Mouse (Mus musculus) adrenal gland, postnatal 4 days (tissue): Measurements from ENCODE around the gene Akap14. TPM values are rescaled to one million over a fixed set of nuclear protein-coding genes. Genes with fewer than 3 reads are reported as not detected.
"Not testable (repeated sequence)": the region's sequence is repeated elsewhere in the genome, so short reads cannot be mapped to it uniquely, and the experiment has no call there.

Source experiments
- DNase-seq, 2 experiments: peaks; one replicate each; pipeline ENCODE4 v3.0.0; 2021 to 2022; ENCODE audit warnings: low spot score in 2 of 2, mixed read lengths in 2 of 2
- long read RNA-seq, 2 experiments: library from polyadenylated mRNA; stranded (forward); transcript quantifications; one replicate each; pipeline ENCODE4 v2.0.0; 2021
- total RNA-seq, 2 experiments: library from RNA; stranded (reverse); gene quantifications; 2 replicates each; pipeline ENCODE4 v1.2.3; 2021

Gene Akap14
- not detected for total RNA-seq
- long read RNA-seq, experiment 1 = 0 reads
- long read RNA-seq, experiment 2 = 0 reads

GRCm38 (mm10) chrX:37168742-37169141, at the start of gene Akap14:
Gene Akap14, minus strand, starts transcription at chrX:37168842.
- no peak for DNase-seq

- DNase-seq = no peak
These were observed 42.3 kb upstream of the Akap14 start, which contains the start of gene Gm9 for GRCm38 (mm10) chrX:37210941-37211340. Gene Gm9, minus strand, starts transcription at chrX:37211041.

- no peak for DNase-seq
These were observed 30.0 kb upstream of the Akap14 start for GRCm38 (mm10) chrX:37198676-37199075.

DNA sequence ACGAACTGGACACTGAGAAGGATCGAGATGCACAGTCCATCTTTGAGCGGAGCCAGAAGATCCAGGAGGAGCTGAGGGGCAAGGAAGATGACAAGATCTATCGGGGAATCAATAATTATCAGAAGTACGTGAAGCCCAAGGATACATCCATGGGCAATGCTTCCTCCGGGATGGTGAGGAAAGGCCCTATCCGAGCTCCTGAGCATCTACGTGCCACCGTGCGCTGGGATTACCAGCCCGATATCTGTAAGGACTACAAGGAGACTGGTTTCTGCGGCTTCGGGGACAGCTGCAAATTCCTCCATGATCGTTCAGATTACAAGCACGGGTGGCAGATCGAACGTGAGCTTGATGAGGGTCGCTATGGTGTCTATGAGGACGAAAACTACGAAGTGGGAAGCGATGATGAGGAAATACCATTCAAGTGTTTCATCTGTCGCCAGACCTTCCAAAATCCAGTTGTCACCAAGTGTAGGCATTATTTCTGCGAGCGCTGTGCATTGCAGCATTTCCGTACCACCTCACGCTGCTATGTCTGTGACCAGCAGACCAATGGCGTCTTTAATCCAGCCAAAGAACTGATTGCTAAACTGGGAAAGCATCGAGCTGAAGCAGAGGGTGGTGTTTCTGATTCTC, 23.2 kb upstream of the Akap14 start:
- no peak for DNase-seq

- peak; percentile 49 to 50 for DNase-seq
These were observed 22.6 kb upstream of the Akap14 start, which contains the start of the genes Ndufa1 and Rnf113a1 for GRCm38 (mm10) chrX:37191105-37191743. Gene Ndufa1, minus strand, starts transcription at chrX:37191163. Gene Rnf113a1, plus strand, starts transcription at chrX:37191245.

GRCm38 (mm10) chrX:37190755-37191104, 22.1 kb upstream of the Akap14 start:
- no peak for DNase-seq

- not testable (repeated sequence) for DNase-seq
These were observed 15.8 kb upstream of the Akap14 start for GRCm38 (mm10) chrX:37184401-37184800.

DNA sequence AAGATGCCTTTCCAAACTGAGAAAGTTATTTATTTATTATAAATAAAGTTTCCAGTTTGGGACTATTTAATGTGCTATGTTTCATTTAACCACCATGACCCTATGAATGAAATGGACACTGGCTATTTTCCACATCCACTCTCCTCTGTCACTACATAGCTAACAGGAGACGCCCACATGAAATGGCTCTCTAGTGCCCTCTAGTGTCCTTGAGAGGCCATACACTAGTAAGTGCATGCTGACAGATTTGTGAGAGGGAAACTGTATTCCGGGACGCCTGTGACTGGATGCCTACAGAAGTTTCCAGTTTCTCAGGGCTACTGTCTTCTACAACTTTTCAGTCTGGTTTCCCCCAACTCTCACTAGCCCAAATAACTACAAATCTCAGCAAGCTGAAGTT, 1.6 kb downstream of the Akap14 start:
- DNase-seq = no peak

DNA sequence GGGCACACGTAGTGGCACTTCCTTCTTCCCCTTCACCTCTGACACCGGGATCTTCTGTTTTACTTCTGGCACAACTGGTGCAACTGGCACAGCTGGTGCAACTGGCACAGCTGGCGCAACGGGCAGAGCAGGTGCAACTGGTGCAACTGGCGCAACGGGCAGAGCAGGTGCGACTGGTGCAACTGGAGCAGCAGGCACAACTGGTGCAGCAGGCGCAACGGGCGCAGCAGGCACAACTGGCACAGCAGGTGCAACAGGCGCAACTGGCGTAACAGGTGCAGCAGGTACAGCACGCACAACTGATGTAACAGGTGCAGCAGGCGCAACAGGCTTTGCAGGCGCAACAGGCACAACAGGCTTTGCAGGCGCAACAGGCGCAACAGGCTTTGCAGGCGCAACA, 5.5 kb downstream of the Akap14 start:
- no peak for DNase-seq

DNA sequence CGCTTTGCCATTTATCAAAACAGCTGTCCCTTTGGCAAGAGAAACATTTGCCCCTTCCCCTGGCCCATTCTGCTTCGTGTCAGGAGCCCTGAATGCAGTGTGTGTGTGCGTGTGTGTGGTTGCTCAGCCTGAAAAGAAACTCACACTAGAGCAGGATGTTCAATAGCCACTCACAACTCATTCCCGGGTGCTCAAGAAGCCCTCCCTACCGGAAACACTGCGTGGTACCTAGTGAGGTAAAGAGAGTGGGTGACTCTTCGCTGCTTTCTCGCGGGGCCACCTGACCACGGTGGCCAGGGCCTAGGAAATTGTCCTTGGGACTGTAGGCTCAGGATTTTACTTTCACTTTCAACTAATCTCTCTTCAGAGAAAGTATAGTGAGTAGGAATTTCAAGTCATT, 7.5 kb downstream of the Akap14 start:
- no peak for DNase-seq

DNA sequence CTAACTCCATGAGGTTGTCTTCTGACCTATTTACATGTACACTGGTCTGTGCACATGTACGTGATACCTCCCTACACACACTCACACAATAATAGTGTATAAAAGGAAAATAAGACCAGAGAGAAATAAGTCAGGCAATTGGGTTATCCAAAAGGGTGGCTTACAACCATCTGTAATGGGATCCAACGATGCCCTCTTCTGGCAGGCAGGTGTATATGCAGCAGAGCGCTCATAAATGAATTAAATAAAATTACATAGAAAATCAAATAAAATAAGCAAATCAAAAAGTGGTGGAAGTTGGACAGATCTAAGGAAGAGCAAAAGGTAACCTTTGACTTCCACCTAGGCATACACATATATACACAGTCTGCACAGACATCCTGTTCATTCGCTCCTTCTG, 10.8 kb downstream of the Akap14 start:
- no peak for DNase-seq

DNA sequence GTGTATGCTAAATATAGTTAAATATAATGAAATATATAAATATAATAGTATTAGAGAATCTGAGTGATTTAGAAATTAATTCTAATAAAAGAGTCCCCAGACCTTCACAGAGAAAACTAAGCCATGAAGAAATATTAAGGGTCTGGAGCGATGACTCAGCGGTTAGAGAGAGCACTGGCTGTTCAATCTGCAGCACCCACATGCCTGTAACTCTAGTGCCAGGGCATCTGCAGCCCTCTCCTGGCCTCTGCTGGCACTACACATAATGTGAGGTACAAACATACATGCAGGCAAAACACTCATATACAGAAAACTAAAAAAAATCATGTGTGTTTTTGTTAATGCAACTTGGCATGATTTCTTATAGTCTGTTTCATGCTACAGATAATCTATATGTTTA, 23.7 kb downstream of the Akap14 start:
- peak in 1 of 2 experiments; percentile 2 for DNase-seq

- DNase-seq = not testable (repeated sequence)
These were observed 24.1 kb downstream of the Akap14 start for GRCm38 (mm10) chrX:37144498-37144897.

DNA sequence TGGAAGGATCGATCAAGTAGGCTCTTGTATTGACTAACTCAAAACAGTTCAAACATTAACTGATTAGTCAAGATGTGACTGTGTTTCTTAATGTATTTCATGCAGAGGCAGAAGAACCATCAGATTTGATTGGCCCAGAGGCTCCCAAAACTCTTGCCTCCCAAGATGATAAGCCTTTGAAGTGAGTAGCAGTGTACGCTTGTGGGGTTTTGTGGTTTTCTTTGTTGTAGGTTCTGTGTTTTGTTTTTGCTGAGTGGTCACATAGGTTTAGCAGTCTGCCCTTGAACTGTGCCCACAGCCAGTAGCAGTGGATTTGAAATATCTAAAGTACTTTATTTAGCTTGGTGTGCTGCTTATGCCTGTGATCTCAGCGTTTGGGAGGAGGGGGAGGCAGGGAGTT, 26.9 kb downstream of the Akap14 start:
- DNase-seq = no peak

- DNase-seq = peak; percentile 5 to 22
These were observed 41.8 kb downstream of the Akap14 start, which contains the start of gene Nkap for GRCm38 (mm10) chrX:37126671-37127358. Gene Nkap, plus strand, starts transcription at chrX:37126795.

GRCm38 (mm10) chrX:37125511-37125910, 43.1 kb downstream of the Akap14 start:
- DNase-seq = no peak

DNA sequence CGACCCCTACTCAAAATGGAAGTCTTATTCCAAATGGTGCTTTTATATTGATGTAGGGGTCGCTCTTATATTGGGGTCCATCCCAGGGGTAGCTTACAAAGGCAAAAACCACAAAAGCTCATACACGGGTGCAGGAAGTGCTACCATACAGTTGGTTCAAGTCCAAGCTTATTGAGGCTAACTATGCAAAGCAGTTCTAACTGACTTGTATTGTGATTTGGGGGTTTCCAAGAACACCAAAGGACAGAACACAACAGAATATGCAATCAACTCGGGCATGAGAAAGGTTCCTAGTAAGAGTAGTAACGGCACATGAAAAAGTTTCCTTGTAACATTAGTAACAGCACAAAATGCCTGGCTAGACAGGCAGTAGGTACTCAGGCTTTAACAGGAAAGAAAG, 48.4 kb downstream of the Akap14 start:
- DNase-seq = no peak

DNA sequence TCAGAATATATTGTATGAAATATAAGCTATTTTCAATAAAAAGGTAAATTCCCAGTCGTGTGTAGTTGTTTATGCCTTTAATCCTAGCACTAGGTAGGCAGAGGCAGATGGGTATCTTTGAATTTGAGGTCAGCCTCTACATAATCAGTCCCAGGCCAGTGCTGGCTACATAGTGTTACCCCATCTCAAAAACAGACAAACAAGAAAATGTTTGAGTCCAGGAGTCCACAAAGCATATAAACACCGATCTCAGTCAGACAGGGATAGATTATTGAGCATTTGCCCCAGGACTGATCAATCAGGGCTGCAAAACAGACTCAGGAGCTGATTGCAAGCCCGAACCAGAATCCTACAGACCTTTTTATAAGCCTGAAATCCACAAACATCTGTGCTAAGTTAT, 49.1 kb downstream of the Akap14 start:
- no peak for DNase-seq

DNA sequence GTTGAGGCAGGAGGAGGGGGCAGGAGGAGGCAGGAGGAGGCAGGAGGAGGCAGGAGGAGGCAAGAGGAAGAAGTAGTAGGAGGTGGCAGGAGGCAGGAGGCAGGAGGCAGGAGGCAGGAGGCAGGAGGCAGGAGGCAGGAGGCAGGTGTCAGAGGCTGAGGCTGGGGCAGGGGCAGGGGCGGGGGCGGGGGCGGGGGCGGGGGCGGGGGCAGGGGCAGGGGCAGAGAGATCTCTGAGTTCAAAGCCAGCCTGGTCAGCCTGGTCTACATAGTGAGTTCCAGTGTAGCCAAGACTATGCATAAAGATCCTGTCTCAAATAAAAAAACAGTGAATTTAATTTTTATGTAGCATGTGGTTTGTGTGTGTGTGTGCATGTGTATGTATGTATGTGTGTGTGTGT, 51.6 kb downstream of the Akap14 start:
- DNase-seq = no peak

GRCm38 (mm10) chrX:37110881-37111193, 57.8 kb downstream of the Akap14 start:
- DNase-seq = no peak

GRCm38 (mm10) chrX:37110193-37110880, 58.3 kb downstream of the Akap14 start, which contains the start of gene Upf3b:
Gene Upf3b, minus strand, starts transcription at chrX:37110322.
- DNase-seq = peak; percentile 42 to 78
